Mouse (Mus musculus): ENCODE results near the gene 2010111I01Rik. TPM values are rescaled to one million over a fixed set of nuclear protein-coding genes. Genes with fewer than 3 reads are reported as not detected.

2010111I01Rik gene
- total RNA-seq, 1 experiment = 58.3 TPM

DNA sequence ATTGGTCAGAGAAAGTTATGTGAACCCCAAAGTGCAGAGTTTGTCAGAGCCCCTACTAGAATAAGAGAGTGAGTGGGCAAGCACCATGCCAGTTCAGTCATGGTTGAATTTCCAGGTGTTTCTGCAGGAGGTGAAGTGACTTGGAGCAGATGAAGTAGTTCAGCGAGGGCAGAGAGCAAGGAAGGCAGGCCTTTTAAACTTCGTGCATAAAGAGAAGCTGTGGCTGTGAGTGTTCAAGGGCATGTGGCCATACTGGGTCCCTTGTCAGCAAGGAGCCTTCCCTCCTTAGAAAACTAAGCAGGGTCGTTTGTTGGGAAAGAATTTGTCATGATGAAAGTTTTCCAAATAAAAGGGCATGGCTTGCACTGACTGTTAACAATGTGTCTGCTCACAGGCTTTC lies 161.5 kb downstream of the 2010111I01Rik start:
- no peak for DNase-seq (ENCODE audit: low read depth, low spot score)

DNA sequence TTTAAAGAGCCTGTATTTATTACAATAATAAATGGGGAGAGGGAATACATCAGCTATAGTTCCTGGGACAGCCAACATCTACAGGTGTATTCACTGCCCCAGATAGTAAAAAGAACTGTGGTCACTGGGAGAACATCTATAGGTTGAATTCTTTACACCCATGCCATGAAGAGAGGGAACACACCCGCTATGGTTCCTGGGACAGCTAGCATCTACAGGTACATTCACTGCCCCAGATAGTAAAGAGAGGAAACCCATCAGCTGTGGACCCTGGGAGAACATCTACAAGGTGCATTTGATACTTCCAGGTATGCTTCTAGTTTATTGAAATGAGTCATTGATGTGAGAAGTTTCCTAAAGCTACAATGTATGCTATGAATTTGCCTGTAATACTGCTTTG lies 162.8 kb downstream of the 2010111I01Rik start:
- in situ Hi-C loops (cut with MboI; ENCODE audit: low sequenced_read_pairs in 2 of 2, unreplicated experiment in 2 of 2) = no loop called here

More for the DNA sequence above, 161.5 kb downstream of the 2010111I01Rik start:
- no peak for TF ChIP-seq CHD2 (IDR thresholded peaks at IDR 0.05; ENCODE audit: low read depth, low read length)
- Histone ChIP-seq H3K9ac (ENCODE audit: insufficient read depth, low read depth, low read length, poor library complexity, severe bottlenecking) (no peak overlapping the region), H3K4me1 (ENCODE audit: control insufficient read depth in 2 of 2, insufficient read depth in 2 of 2, low read length in 2 of 2, poor library complexity in 1 of 2) (no peaks in the 10 kb centered on the region), H3K4me3 (ENCODE audit: insufficient read depth in 1 of 2, low read depth in 1 of 2, low read length in 2 of 2, poor library complexity in 1 of 2, severe bottlenecking in 1 of 2) (no peak overlapping the region), H3K9me3 (ENCODE audit: control insufficient read depth, insufficient read depth, low read depth, low read length) (no peaks in the 10 kb centered on the region), H3K27ac (ENCODE audit: insufficient read depth, low read depth, low read length, poor library complexity, severe bottlenecking) (no peak overlapping the region), H3K36me3 (ENCODE audit: control insufficient read depth, insufficient read depth, low read length, poor library complexity, severe bottlenecking) (no peaks in the 10 kb centered on the region)
- in situ Hi-C loops (cut with MboI; ENCODE audit: low sequenced_read_pairs in 2 of 2, unreplicated experiment in 2 of 2) = no loop called here

DNA sequence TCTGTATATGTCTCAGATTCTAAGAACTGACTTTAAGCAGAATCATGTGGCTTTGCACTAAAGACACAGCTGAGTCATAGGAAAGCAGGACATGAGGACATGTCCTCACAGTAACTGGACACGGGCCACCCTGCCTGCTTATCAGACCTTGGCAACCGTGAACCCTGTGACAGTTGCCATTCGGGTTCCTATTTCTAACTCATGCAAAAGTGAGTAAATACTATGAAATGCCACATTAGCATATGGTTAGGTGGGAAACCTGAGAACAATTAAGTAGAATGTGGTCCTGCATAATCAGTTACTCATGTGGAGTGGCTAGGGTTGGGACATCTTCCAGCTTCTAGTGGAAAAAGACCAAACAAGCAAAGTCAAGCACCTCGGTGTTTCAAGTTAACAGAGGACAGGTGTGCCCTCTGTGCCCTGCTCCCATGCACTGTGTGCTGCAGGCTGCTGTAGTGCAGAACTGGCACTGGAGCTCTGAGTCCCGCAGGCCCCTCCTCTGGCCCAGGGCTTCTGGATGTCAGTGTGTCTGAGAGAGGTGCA lies 170.3 kb downstream of the 2010111I01Rik start:
- no peak for TF ChIP-seq ZC3H11A (IDR thresholded peaks at IDR 0.05; ENCODE audit: borderline replicate concordance, low read depth, low read length)
- no peak for TF ChIP-seq ZNF384 (IDR thresholded peaks at IDR 0.05; ENCODE audit: low read depth, low read length)
- no peak for TF ChIP-seq HCFC1 (IDR thresholded peaks at IDR 0.05; ENCODE audit: borderline replicate concordance, insufficient read depth, low read length)
- no peak for TF ChIP-seq CHD2 (IDR thresholded peaks at IDR 0.05; ENCODE audit: low read depth, low read length)
- TF ChIP-seq MAFK (IDR thresholded peaks at IDR 0.05; ENCODE audit: insufficient read depth, low read depth, low read length) = no peak
- Histone ChIP-seq H3K4me1 (ENCODE audit: control insufficient read depth in 2 of 2, insufficient read depth in 2 of 2, low read length in 2 of 2, poor library complexity in 1 of 2) (no peaks in the 10 kb centered on the region), H3K9me3 (ENCODE audit: control insufficient read depth, insufficient read depth, low read depth, low read length) (no peaks in the 10 kb centered on the region), H3K36me3 (ENCODE audit: control insufficient read depth, insufficient read depth, low read length, poor library complexity, severe bottlenecking) (no peaks in the 10 kb centered on the region), H3K9ac (ENCODE audit: insufficient read depth, low read depth, low read length, poor library complexity, severe bottlenecking) (no peak overlapping the region), H3K27ac (ENCODE audit: insufficient read depth, low read depth, low read length, poor library complexity, severe bottlenecking) (no peak overlapping the region), H3K4me3 (ENCODE audit: insufficient read depth in 1 of 2, low read depth in 1 of 2, low read length in 2 of 2, poor library complexity in 1 of 2, severe bottlenecking in 1 of 2) (no peak overlapping the region)
- no peak for DNase-seq (ENCODE audit: low read depth, low spot score)
- in situ Hi-C loops (cut with MboI; ENCODE audit: low sequenced_read_pairs in 2 of 2, unreplicated experiment in 2 of 2) = no loop called here

More for the DNA sequence above, 162.8 kb downstream of the 2010111I01Rik start:
- no peaks in the 10 kb centered on the region for H3K36me3 ChIP-seq (ENCODE audit: control insufficient read depth, insufficient read depth, low read length, poor library complexity, severe bottlenecking)
- no peak overlapping the region for H3K9ac ChIP-seq (ENCODE audit: insufficient read depth, low read depth, low read length, poor library complexity, severe bottlenecking)
- DNase-seq (ENCODE audit: low read depth, low spot score) = no peak
- no peak for TF ChIP-seq CHD2 (IDR thresholded peaks at IDR 0.05; ENCODE audit: low read depth, low read length)
- no peaks in the 10 kb centered on the region for H3K4me1 ChIP-seq (ENCODE audit: control insufficient read depth in 2 of 2, insufficient read depth in 2 of 2, low read length in 2 of 2, poor library complexity in 1 of 2)
- no peaks in the 10 kb centered on the region for H3K9me3 ChIP-seq (ENCODE audit: control insufficient read depth, insufficient read depth, low read depth, low read length)
- no peak overlapping the region for H3K4me3 ChIP-seq (ENCODE audit: insufficient read depth in 1 of 2, low read depth in 1 of 2, low read length in 2 of 2, poor library complexity in 1 of 2, severe bottlenecking in 1 of 2)
- H3K27ac ChIP-seq (ENCODE audit: insufficient read depth, low read depth, low read length, poor library complexity, severe bottlenecking) = no peak overlapping the region

DNA sequence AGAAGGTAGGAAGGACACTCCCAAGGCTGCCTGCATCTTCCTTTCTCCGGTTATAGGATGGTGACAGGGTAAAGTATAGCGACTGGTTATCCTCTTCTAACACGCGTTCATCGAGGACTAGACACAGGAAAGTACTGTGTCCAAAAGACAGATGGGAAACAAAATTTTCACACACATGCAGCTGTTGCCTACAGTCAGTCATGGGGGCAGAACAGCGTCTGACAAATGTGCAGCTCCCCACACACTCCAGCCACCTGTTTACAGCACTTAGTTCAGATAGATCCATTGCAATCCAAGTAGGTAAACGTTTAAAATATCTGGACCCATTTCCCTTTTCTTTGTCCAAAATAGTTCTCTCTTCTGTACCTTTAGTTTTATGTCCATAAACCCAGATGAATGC lies 171.3 kb downstream of the 2010111I01Rik start:
- TF ChIP-seq MAFK (IDR thresholded peaks at IDR 0.05; ENCODE audit: insufficient read depth, low read depth, low read length) (no peak), CHD2 (IDR thresholded peaks at IDR 0.05; ENCODE audit: low read depth, low read length) (no peak), ZC3H11A (IDR thresholded peaks at IDR 0.05; ENCODE audit: borderline replicate concordance, low read depth, low read length) (no peak), ZNF384 (IDR thresholded peaks at IDR 0.05; ENCODE audit: low read depth, low read length) (no peak), HCFC1 (IDR thresholded peaks at IDR 0.05; ENCODE audit: borderline replicate concordance, insufficient read depth, low read length) (no peak)
- Histone ChIP-seq H3K36me3 (ENCODE audit: control insufficient read depth, insufficient read depth, low read length, poor library complexity, severe bottlenecking) (no peaks in the 10 kb centered on the region), H3K4me3 (ENCODE audit: insufficient read depth in 1 of 2, low read depth in 1 of 2, low read length in 2 of 2, poor library complexity in 1 of 2, severe bottlenecking in 1 of 2) (no peak overlapping the region), H3K9ac (ENCODE audit: insufficient read depth, low read depth, low read length, poor library complexity, severe bottlenecking) (no peak overlapping the region), H3K27ac (ENCODE audit: insufficient read depth, low read depth, low read length, poor library complexity, severe bottlenecking) (no peak overlapping the region), H3K4me1 (ENCODE audit: control insufficient read depth in 2 of 2, insufficient read depth in 2 of 2, low read length in 2 of 2, poor library complexity in 1 of 2) (no peaks in the 10 kb centered on the region), H3K9me3 (ENCODE audit: control insufficient read depth, insufficient read depth, low read depth, low read length) (no peaks in the 10 kb centered on the region)
- in situ Hi-C loops (cut with MboI; ENCODE audit: low sequenced_read_pairs in 2 of 2, unreplicated experiment in 2 of 2) = no loop called here
- no peak for DNase-seq (ENCODE audit: low read depth, low spot score)

DNA sequence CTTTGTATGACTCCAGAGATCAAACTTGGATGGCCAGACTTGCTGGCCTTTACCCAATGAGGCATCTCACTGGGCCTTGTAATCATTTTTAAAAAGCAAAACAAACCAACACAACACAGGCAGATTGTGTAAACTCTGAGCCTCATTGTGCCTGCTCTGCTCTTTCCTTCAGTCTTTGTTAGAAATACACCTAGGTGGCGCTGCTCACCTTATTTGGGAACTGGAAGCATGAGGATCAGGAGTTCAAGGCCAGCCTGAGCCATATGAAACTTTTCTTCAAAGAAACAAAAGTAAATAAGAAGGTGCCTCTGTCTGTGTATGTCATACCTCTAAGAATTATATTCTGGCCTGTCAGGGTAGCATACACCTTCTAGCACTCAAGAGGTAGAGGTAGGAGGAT lies 172.1 kb downstream of the 2010111I01Rik start:
- Histone ChIP-seq H3K4me1 (ENCODE audit: control insufficient read depth in 2 of 2, insufficient read depth in 2 of 2, low read length in 2 of 2, poor library complexity in 1 of 2) (no peaks in the 10 kb centered on the region), H3K27ac (ENCODE audit: insufficient read depth, low read depth, low read length, poor library complexity, severe bottlenecking) (no peak overlapping the region), H3K9me3 (ENCODE audit: control insufficient read depth, insufficient read depth, low read depth, low read length) (no peaks in the 10 kb centered on the region), H3K36me3 (ENCODE audit: control insufficient read depth, insufficient read depth, low read length, poor library complexity, severe bottlenecking) (no peaks in the 10 kb centered on the region), H3K4me3 (ENCODE audit: insufficient read depth in 1 of 2, low read depth in 1 of 2, low read length in 2 of 2, poor library complexity in 1 of 2, severe bottlenecking in 1 of 2) (no peak overlapping the region), H3K9ac (ENCODE audit: insufficient read depth, low read depth, low read length, poor library complexity, severe bottlenecking) (no peak overlapping the region)
- TF ChIP-seq ZC3H11A (IDR thresholded peaks at IDR 0.05; ENCODE audit: borderline replicate concordance, low read depth, low read length) = peak; percentile 46; the same call in 1 of the 2 replicates
- TF ChIP-seq HCFC1 (IDR thresholded peaks at IDR 0.05; ENCODE audit: borderline replicate concordance, insufficient read depth, low read length) = no peak
- in situ Hi-C loops (cut with MboI; ENCODE audit: low sequenced_read_pairs in 2 of 2, unreplicated experiment in 2 of 2) = no loop called here
- no peak for DNase-seq (ENCODE audit: low read depth, low spot score)
